Mouse (Mus musculus): ENCODE data around the gene Acsl1. TPM values are rescaled to one million over a fixed set of nuclear protein-coding genes. Genes with fewer than 3 reads are reported as not detected.

Acsl1 gene
- 17.6 and 23.0 TPM in 2 replicates for polyA plus RNA-seq (2012; rRNA removed)

GRCm38 (mm10) chr8:46470792-46471781, at the start of gene Acsl1:
Acsl1 (plus strand) TSS chr8:46471037.
- H3K36me3 ChIP-seq (ENCODE audit: control insufficient read depth, insufficient read depth, low read length), result no peaks in the 10 kb centered on the region
- peaks cover 6% of the 10 kb centered on the region for H3K4me1 ChIP-seq (ENCODE audit: control insufficient read depth, insufficient read depth, insufficient read length, low read length)
- no peaks in the 10 kb centered on the region for H3K27me3 ChIP-seq (ENCODE audit: control insufficient read depth, insufficient read depth, low read length)
- H3K4me3 ChIP-seq (ENCODE audit: low read depth, low read length), result peak within 1 kb of the TSS; percentile 91
- H3K27ac ChIP-seq (ENCODE audit: insufficient read depth, low read depth, low read length), result peak within 1 kb of the TSS; percentile 57
- no peak for TF ChIP-seq CTCF (IDR thresholded peaks at IDR 0.05; ENCODE audit: extremely low read depth, insufficient read length, insufficient replicate concordance, low read depth, low read length)
- peak; percentile 76 for TF ChIP-seq POLR2A (IDR thresholded peaks at IDR 0.05; ENCODE audit: low read depth, low read length)
- WGBS, result under 1% methylated on average over 106 of the region's 106 CpGs

- no peak overlapping the region for H3K4me3 ChIP-seq (ENCODE audit: low read depth, low read length)
- no peak for TF ChIP-seq CTCF (IDR thresholded peaks at IDR 0.05; ENCODE audit: extremely low read depth, insufficient read length, insufficient replicate concordance, low read depth, low read length)
- no peak for TF ChIP-seq POLR2A (IDR thresholded peaks at IDR 0.05; ENCODE audit: low read depth, low read length)
- H3K27me3 ChIP-seq (ENCODE audit: control insufficient read depth, insufficient read depth, low read length), result no peaks in the 10 kb centered on the region
- 66% methylated on average over 6 of the region's 6 CpGs for WGBS
- H3K36me3 ChIP-seq (ENCODE audit: control insufficient read depth, insufficient read depth, low read length), result no peaks in the 10 kb centered on the region
- no peak overlapping the region for H3K27ac ChIP-seq (ENCODE audit: insufficient read depth, low read depth, low read length)
- no peaks in the 10 kb centered on the region for H3K4me1 ChIP-seq (ENCODE audit: control insufficient read depth, insufficient read depth, insufficient read length, low read length)
Measured at GRCm38 (mm10) chr8:46421515-46421914, 49.3 kb upstream of the Acsl1 start.

GRCm38 (mm10) chr8:46427940-46428339, 42.9 kb upstream of the Acsl1 start:
- H3K27ac ChIP-seq (ENCODE audit: insufficient read depth, low read depth, low read length), result no peak overlapping the region
- TF ChIP-seq POLR2A (IDR thresholded peaks at IDR 0.05; ENCODE audit: low read depth, low read length) (no peak), CTCF (IDR thresholded peaks at IDR 0.05; ENCODE audit: extremely low read depth, insufficient read length, insufficient replicate concordance, low read depth, low read length) (no peak)
- peaks cover 2% of the 10 kb centered on the region; the same call in 1 of the 2 replicates for H3K4me1 ChIP-seq (ENCODE audit: control insufficient read depth, insufficient read depth, insufficient read length, low read length)
- H3K4me3 ChIP-seq (ENCODE audit: low read depth, low read length), result no peak overlapping the region
- no peaks in the 10 kb centered on the region for H3K27me3 ChIP-seq (ENCODE audit: control insufficient read depth, insufficient read depth, low read length)
- no peaks in the 10 kb centered on the region for H3K36me3 ChIP-seq (ENCODE audit: control insufficient read depth, insufficient read depth, low read length)

- Histone ChIP-seq H3K27me3 (ENCODE audit: control insufficient read depth, insufficient read depth, low read length) (no peaks in the 10 kb centered on the region), H3K4me3 (ENCODE audit: low read depth, low read length) (no peak overlapping the region), H3K4me1 (ENCODE audit: control insufficient read depth, insufficient read depth, insufficient read length, low read length) (peaks cover 2% of the 10 kb centered on the region; the same call in 1 of the 2 replicates), H3K36me3 (ENCODE audit: control insufficient read depth, insufficient read depth, low read length) (no peaks in the 10 kb centered on the region), H3K27ac (ENCODE audit: insufficient read depth, low read depth, low read length) (no peak overlapping the region)
- TF ChIP-seq POLR2A (IDR thresholded peaks at IDR 0.05; ENCODE audit: low read depth, low read length), result no peak
- no peak for TF ChIP-seq CTCF (IDR thresholded peaks at IDR 0.05; ENCODE audit: extremely low read depth, insufficient read length, insufficient replicate concordance, low read depth, low read length)
- WGBS, result 83% methylated on average over 7 of the region's 7 CpGs
Measured at GRCm38 (mm10) chr8:46429871-46430270, 41.0 kb upstream of the Acsl1 start.

- Histone ChIP-seq H3K27me3 (ENCODE audit: control insufficient read depth, insufficient read depth, low read length) (no peaks in the 10 kb centered on the region), H3K27ac (ENCODE audit: insufficient read depth, low read depth, low read length) (no peak overlapping the region), H3K4me1 (ENCODE audit: control insufficient read depth, insufficient read depth, insufficient read length, low read length) (peaks cover 2% of the 10 kb centered on the region; the same call in 1 of the 2 replicates), H3K36me3 (ENCODE audit: control insufficient read depth, insufficient read depth, low read length) (no peaks in the 10 kb centered on the region), H3K4me3 (ENCODE audit: low read depth, low read length) (no peak overlapping the region)
- TF ChIP-seq CTCF (IDR thresholded peaks at IDR 0.05; ENCODE audit: extremely low read depth, insufficient read length, insufficient replicate concordance, low read depth, low read length), result no peak
- no peak for TF ChIP-seq POLR2A (IDR thresholded peaks at IDR 0.05; ENCODE audit: low read depth, low read length)
- 90% methylated on average over 4 of the region's 4 CpGs for WGBS
Measured at GRCm38 (mm10) chr8:46431921-46432320, 38.9 kb upstream of the Acsl1 start.

- no peaks in the 10 kb centered on the region for H3K27me3 ChIP-seq (ENCODE audit: control insufficient read depth, insufficient read depth, low read length)
- no peaks in the 10 kb centered on the region for H3K36me3 ChIP-seq (ENCODE audit: control insufficient read depth, insufficient read depth, low read length)
- WGBS, result 91% methylated on average over 3 of the region's 3 CpGs
- TF ChIP-seq CTCF (IDR thresholded peaks at IDR 0.05; ENCODE audit: extremely low read depth, insufficient read length, insufficient replicate concordance, low read depth, low read length) (no peak), POLR2A (IDR thresholded peaks at IDR 0.05; ENCODE audit: low read depth, low read length) (no peak)
- H3K4me3 ChIP-seq (ENCODE audit: low read depth, low read length), result no peak overlapping the region
- H3K4me1 ChIP-seq (ENCODE audit: control insufficient read depth, insufficient read depth, insufficient read length, low read length), result peaks cover 2% of the 10 kb centered on the region; the same call in 1 of the 2 replicates
- H3K27ac ChIP-seq (ENCODE audit: insufficient read depth, low read depth, low read length), result no peak overlapping the region
Measured at GRCm38 (mm10) chr8:46432581-46432980, 38.3 kb upstream of the Acsl1 start.

- Histone ChIP-seq H3K27ac (ENCODE audit: insufficient read depth, low read depth, low read length) (no peak overlapping the region), H3K27me3 (ENCODE audit: control insufficient read depth, insufficient read depth, low read length) (no peaks in the 10 kb centered on the region), H3K4me1 (ENCODE audit: control insufficient read depth, insufficient read depth, insufficient read length, low read length) (no peaks in the 10 kb centered on the region), H3K36me3 (ENCODE audit: control insufficient read depth, insufficient read depth, low read length) (no peaks in the 10 kb centered on the region), H3K4me3 (ENCODE audit: low read depth, low read length) (no peak overlapping the region)
- TF ChIP-seq POLR2A (IDR thresholded peaks at IDR 0.05; ENCODE audit: low read depth, low read length) (no peak), CTCF (IDR thresholded peaks at IDR 0.05; ENCODE audit: extremely low read depth, insufficient read length, insufficient replicate concordance, low read depth, low read length) (no peak)
- 23% methylated on average over 1 of the region's 1 CpGs for WGBS
Measured at GRCm38 (mm10) chr8:46433656-46434055, 37.2 kb upstream of the Acsl1 start.
